Mouse (Mus musculus) stomach, postnatal 0 days (tissue): ENCODE results near the gene Usp3. TPM values are rescaled to one million over a fixed set of nuclear protein-coding genes. Genes with fewer than 3 reads are reported as not detected.

Experiments
- ATAC-seq: fragments of 200-750 bp; cut with Nextera tagmentation; 2 replicates; pipeline ENCODE4 v1.8.0; 2017; ENCODE audit not compliant: low FRiP score, low TSS enrichment
- DNase-seq: peaks from one replicate; pipeline ENCODE4 v3.0.0-alpha.2; 2016; ENCODE audit warnings: low spot score
- H3K27ac ChIP-seq: fragments of 300-500 bp; sonication (generic); replicated peaks from 2 replicates; pipeline ENCODE4 v1.5.1; 2014; ENCODE audit warnings: mild to moderate bottlenecking, control low read depth
- H3K27me3 ChIP-seq: fragments of 300-500 bp; sonication (generic); 2 replicates; pipeline ENCODE4 v1.6.1; 2014; ENCODE audit warnings: low read length; ENCODE audit not compliant: control insufficient read depth, insufficient read depth
- H3K36me3 ChIP-seq: fragments of 300-500 bp; sonication (generic); 2 replicates; pipeline ENCODE4 v1.6.1; 2014; ENCODE audit warnings: low read length, mixed read lengths; ENCODE audit not compliant: control insufficient read depth, insufficient read depth
- H3K4me1 ChIP-seq: fragments of 300-500 bp; sonication (generic); replicated peaks from 2 replicates; pipeline ENCODE4 v1.6.1; 2014; ENCODE audit warnings: antibody characterized with exemption; ENCODE audit not compliant: control insufficient read depth, insufficient read depth
- H3K4me2 ChIP-seq: fragments of 300-500 bp; sonication (generic); replicated peaks from 2 replicates; pipeline ENCODE4 v1.6.1; 2014; ENCODE audit warnings: low read depth, mild to moderate bottlenecking, control low read depth, moderate library complexity
- H3K4me3 ChIP-seq: fragments of 300-500 bp; sonication (generic); 2 replicates; pipeline ENCODE4 v1.5.1; 2014; ENCODE audit warnings: low read depth, low read length, control low read depth
- H3K9ac ChIP-seq: fragments of 300-500 bp; sonication (generic); 2 replicates; pipeline ENCODE4 v1.6.1; 2014; ENCODE audit warnings: mild to moderate bottlenecking, low read length, control low read depth, mixed read lengths
- H3K9me3 ChIP-seq: fragments of 300-500 bp; sonication (generic); 2 replicates; pipeline ENCODE4 v1.6.1; 2016; ENCODE audit warnings: low read length; ENCODE audit not compliant: control insufficient read depth
- CTCF ChIP-seq: IDR thresholded peaks from 2 replicates; pipeline ENCODE4 v1.5.1; 2016; ENCODE audit warnings: antibody characterized with exemption, low read depth, mild to moderate bottlenecking, moderate library complexity
- EP300 ChIP-seq: optimal IDR thresholded peaks from 2 replicates; pipeline ENCODE3; 2016; ENCODE audit warnings: antibody characterized with exemption
- WGBS: fragments of 180-500 bp; shearing (Covaris S2); extraction: QIAGEN DNeasy Blood & Tissue Kit; methylation state at CpG from one replicate; pipeline ENCODE4 v1.1.7; 2014; 5-methylcytosine and 5-hydroxymethylcytosine counted together
- polyA plus RNA-seq: library from polyadenylated mRNA; unstranded; fragments of >200 nt; fragmentation: Nextera tagmentation; extraction: Ambion mirVana; gene quantifications from 2 replicates; pipeline ENCODE4 v1.2.1, GENCODE M21; 2015

Usp3 gene
- polyA plus RNA-seq, 1 experiment from 2014 or later: 49.2 TPM

DNA sequence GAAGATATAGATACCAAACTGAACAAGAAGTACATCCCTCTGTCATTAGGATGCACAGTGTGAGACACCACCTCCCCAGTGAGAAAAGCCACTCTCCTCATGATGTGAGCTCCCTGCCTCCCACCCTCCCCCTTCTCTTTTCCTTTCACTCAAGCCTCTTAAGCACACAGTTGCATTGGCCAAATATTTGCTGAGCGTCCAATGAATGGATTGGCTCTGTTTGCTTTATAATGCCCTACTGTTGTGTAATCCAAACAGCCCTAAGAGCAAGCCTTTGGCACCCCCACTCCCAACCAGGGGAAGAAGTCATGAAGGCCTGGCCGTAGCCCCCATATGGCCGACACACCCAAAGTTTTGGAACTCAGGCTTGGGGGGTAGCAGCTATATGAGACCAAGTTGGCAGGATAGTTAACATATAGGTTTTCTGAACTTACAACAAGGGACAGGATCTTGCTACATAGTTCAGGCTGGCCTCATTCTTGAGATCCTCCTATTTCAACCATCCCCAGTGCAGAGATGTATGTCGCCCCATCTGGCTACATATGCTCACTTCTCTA lies 33.1 kb upstream of the Usp3 start:
- H3K9me3 ChIP-seq: no peaks in the 10 kb centered on the region
- ATAC-seq (peak; percentile 72), DNase-seq (peak; percentile 72)
- H3K9ac ChIP-seq: no peak overlapping the region
- no peak overlapping the region for H3K4me2 ChIP-seq
- H3K4me3 ChIP-seq: no peak overlapping the region
- H3K27me3 ChIP-seq: no peaks in the 10 kb centered on the region
- WGBS: 44% methylated on average over 4 of the region's 4 CpGs
- no peak for TF ChIP-seq CTCF
- no peak for TF ChIP-seq EP300
- H3K36me3 ChIP-seq: no peaks in the 10 kb centered on the region
- 0 out of 2 replicates have a peak, but pooled peaks cover 6% of the 10 kb centered on the region for H3K4me1 ChIP-seq
- no peak overlapping the region for H3K27ac ChIP-seq

DNA sequence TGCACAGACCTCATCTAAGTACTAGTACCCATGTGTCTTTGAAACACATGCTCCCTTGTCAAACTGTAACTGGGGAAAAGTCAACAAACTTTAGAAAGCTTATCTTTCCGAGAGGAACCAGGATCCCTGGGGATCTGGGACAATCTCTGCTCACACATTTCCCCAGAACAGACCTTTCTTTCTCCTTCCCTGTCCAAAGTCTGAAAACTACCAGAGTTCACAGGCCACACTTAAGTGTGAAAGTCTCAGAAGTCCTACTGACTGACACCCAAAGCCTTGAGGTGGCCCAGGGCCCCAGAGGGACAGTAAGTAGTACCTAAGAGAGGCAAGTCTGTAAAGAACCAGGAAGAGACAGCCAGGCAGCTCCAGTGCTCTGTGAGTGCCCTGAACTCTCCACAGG lies 31.9 kb upstream of the Usp3 start:
- Histone ChIP-seq H3K4me2 (no peak overlapping the region), H3K9me3 (no peaks in the 10 kb centered on the region), H3K27me3 (no peaks in the 10 kb centered on the region), H3K27ac (peak overlapping the region; percentile 61; the same call in 1 of the 2 replicates), H3K9ac (no peak overlapping the region), H3K4me1 (0 out of 2 replicates have a peak, but pooled peaks cover 6% of the 10 kb centered on the region), H3K4me3 (no peak overlapping the region), H3K36me3 (no peaks in the 10 kb centered on the region)
- TF ChIP-seq CTCF: no peak
- TF ChIP-seq EP300: no peak
- WGBS: 53% methylated on average over 1 of the region's 1 CpGs
- ATAC-seq (no peak; the same call in 1 of the 2 replicates), DNase-seq (no peak)

DNA sequence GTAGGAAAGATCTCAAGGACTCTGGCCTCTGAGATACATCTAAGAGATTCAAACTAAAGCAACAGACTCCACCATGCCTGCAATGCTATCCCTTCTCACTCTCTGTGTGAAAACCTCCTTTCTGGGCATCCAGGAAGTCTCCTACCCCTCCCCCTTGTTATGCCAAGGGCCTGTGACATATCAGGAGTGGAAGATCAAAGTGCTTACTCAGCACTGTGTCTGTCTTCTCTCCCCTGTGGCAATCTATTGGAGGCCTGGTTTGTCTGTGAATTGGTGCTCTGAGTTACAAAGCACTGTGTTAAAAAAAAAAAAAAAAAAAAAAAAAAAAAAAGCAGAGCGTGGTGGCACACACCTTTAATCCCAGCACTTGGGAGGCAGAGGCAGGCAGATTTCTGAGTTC lies 30.7 kb upstream of the Usp3 start:
- H3K27ac ChIP-seq: no peak overlapping the region
- no peak for TF ChIP-seq CTCF
- no peak for TF ChIP-seq EP300
- no peak overlapping the region for H3K4me2 ChIP-seq
- H3K27me3 ChIP-seq: no peaks in the 10 kb centered on the region
- DNase-seq: no peak
- H3K9ac ChIP-seq: no peak overlapping the region
- no peak overlapping the region for H3K4me3 ChIP-seq
- no peaks in the 10 kb centered on the region for H3K36me3 ChIP-seq
- 100% methylated on average over 1 of the region's 1 CpGs for WGBS
- ATAC-seq: no peak
- H3K4me1 ChIP-seq: 0 out of 2 replicates have a peak, but pooled peaks cover 9% of the 10 kb centered on the region
- H3K9me3 ChIP-seq: no peaks in the 10 kb centered on the region

DNA sequence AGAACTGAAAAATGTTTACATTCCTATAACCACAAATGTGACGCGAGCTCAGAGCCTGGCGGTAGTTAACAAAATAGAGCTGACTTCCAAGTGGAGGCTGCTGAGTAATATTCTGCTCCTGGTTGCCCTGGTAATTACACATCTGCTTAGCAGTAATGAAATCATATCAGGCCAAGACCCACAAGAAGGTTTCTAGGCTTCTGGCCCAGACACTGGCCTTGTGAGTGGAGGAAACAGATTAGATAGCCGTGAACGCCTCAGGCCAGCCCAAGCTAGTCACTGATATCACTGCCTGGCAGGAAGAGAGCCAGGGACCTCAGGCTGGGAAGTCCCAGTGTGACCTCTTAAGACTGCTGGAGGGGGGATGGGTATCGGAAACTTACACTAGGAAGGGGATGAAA lies 27.6 kb upstream of the Usp3 start:
- no peaks in the 10 kb centered on the region for H3K36me3 ChIP-seq
- ATAC-seq (peak; percentile 89), DNase-seq (peak; percentile 77)
- no peak overlapping the region for H3K4me2 ChIP-seq
- no peaks in the 10 kb centered on the region for H3K9me3 ChIP-seq
- no peak overlapping the region for H3K4me3 ChIP-seq
- peak overlapping the region; percentile 69 for H3K27ac ChIP-seq
- TF ChIP-seq CTCF: peak; percentile 7; the same call in 1 of the 2 replicates
- TF ChIP-seq EP300: no peak
- H3K4me1 ChIP-seq: 0 out of 2 replicates have a peak, but pooled peaks cover 7% of the 10 kb centered on the region
- 2% methylated on average over 6 of the region's 6 CpGs for WGBS
- no peaks in the 10 kb centered on the region for H3K27me3 ChIP-seq
- no peak overlapping the region for H3K9ac ChIP-seq

DNA sequence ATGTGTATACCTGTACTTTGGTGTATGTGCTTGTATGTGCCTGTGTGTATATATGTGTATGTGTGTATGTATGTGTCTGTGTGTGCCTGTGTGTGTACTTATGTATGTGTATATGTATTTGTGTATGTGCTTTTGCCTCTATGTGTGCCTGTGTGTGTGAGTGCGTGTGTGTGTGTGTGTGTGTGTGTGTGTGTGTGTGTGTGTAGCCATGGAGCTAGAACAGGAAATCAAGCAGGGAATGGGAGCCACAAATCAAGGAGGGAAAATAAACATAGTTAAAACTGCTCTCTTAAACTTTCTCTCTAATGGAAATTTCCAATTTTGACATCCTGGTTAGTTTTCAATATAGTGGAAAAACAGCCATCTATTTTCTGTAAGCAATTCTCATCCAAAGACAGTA lies 27.1 kb upstream of the Usp3 start:
- no peak for TF ChIP-seq EP300
- no peak for TF ChIP-seq CTCF
- WGBS: 60% methylated on average over 1 of the region's 1 CpGs
- H3K4me2 ChIP-seq: no peak overlapping the region

DNA sequence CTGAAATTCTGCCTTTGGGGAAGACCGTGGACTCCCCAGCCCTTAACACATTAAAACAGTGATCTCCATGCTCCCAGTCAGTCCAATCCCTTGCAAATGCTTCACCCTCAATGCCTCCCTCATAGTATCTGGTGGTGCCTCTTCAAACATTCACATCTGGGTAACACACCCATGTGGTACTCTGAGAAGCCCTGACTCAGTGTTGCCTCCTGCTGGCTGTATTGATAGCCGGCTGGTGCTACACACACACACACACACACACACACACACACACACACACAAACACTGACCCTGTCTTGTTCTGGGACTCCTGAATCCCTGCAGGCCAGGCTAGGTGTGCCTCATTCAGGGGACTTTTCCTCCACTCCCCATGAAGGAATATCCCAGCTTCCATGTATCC lies 24.9 kb upstream of the Usp3 start:
- no peak overlapping the region for H3K27ac ChIP-seq
- H3K9ac ChIP-seq: no peak overlapping the region
- peaks cover 3% of the 10 kb centered on the region; the same call in 1 of the 2 replicates for H3K4me1 ChIP-seq

More for the DNA sequence above, 27.1 kb upstream of the Usp3 start:
- no peak for DNase-seq
- ATAC-seq: no peak
- Histone ChIP-seq H3K9ac (no peak overlapping the region), H3K4me1 (peaks cover 3% of the 10 kb centered on the region; the same call in 1 of the 2 replicates), H3K4me3 (no peak overlapping the region), H3K27me3 (no peaks in the 10 kb centered on the region), H3K9me3 (no peaks in the 10 kb centered on the region), H3K27ac (peak overlapping the region; percentile 69), H3K36me3 (no peaks in the 10 kb centered on the region)

More for the DNA sequence above, 24.9 kb upstream of the Usp3 start:
- H3K36me3 ChIP-seq: no peaks in the 10 kb centered on the region
- WGBS: 95% methylated on average over 2 of the region's 2 CpGs
- ATAC-seq (no peak), DNase-seq (no peak)
- no peaks in the 10 kb centered on the region for H3K27me3 ChIP-seq
- no peak overlapping the region for H3K4me3 ChIP-seq
- no peak overlapping the region for H3K4me2 ChIP-seq
- peak; percentile 37; the same call in 1 of the 2 replicates for TF ChIP-seq CTCF
- no peak for TF ChIP-seq EP300
- no peaks in the 10 kb centered on the region for H3K9me3 ChIP-seq
